Mouse (Mus musculus) cerebellum, adult 2 months (tissue): ENCODE data around the gene Megf11. TPM values are rescaled to one million over a fixed set of nuclear protein-coding genes. Genes with fewer than 3 reads are reported as not detected.

Source experiments
- DNase-seq, 2 experiments: peaks; one replicate each; pipeline ENCODE4 v3.0.0; 2021
- H3K27ac ChIP-seq: fragments of 200-500 bp; 2 replicates; pipeline ENCODE4 v1.5.1; 2012; ENCODE audit warnings: low read length, control low read depth, inconsistent platforms; ENCODE audit not compliant: insufficient read depth
- H3K27me3 ChIP-seq: fragments of 200-500 bp; 2 replicates; pipeline ENCODE4 v1.6.1; 2012; ENCODE audit warnings: inconsistent platforms, mild to moderate bottlenecking, low read length, moderate library complexity; ENCODE audit not compliant: control insufficient read depth, insufficient read depth
- H3K4me1 ChIP-seq: fragments of 200-500 bp; 2 replicates; pipeline ENCODE4 v1.6.1; 2011; ENCODE audit warnings: low read length; ENCODE audit not compliant: control insufficient read depth, insufficient read depth
- H3K4me3 ChIP-seq: fragments of 200-500 bp; replicated peaks from 2 replicates; pipeline ENCODE3; 2011; ENCODE audit warnings: mild to moderate bottlenecking, low read depth, low read length, control low read depth; ENCODE audit not compliant: insufficient read depth
- CTCF ChIP-seq: fragments of 200-500 bp; IDR thresholded peaks from 2 replicates; pipeline ENCODE4 v1.5.1; 2011; ENCODE audit warnings: low read depth, mild to moderate bottlenecking, control low read depth, low read length, moderate library complexity, borderline replicate concordance; ENCODE audit not compliant: insufficient read depth
- POLR2A ChIP-seq: fragments of 200-500 bp; IDR thresholded peaks from 2 replicates; pipeline ENCODE4 v1.6.1; 2011; ENCODE audit warnings: low read length, control low read depth, borderline replicate concordance; ENCODE audit not compliant: insufficient read depth
- WGBS: fragments of 180-500 bp; shearing (Covaris S2); methylation state at CpG from one replicate; pipeline ENCODE4 v1.1.7; 2018; 5-methylcytosine and 5-hydroxymethylcytosine counted together
- polyA plus RNA-seq: library from polyadenylated mRNA; depleted of rRNA; stranded (reverse); fragments of >200 nt; gene quantifications from 2 replicates; pipeline ENCODE4 v1.2.3, GENCODE M21; 2012

Megf11 gene
- polyA plus RNA-seq, 1 experiment, result 66.9 TPM

- H3K4me3 ChIP-seq, result no peak overlapping the region
- peaks cover 20% of the 10 kb centered on the region for H3K4me1 ChIP-seq
- H3K27ac ChIP-seq, result no peak overlapping the region
- TF ChIP-seq POLR2A (no peak), CTCF (no peak)
- WGBS, result 72% methylated on average over 2 of the region's 2 CpGs
- no peak for DNase-seq
- H3K27me3 ChIP-seq, result no peaks in the 10 kb centered on the region
Measured at GRCm38 (mm10) chr9:64652138-64652537, 266.7 kb downstream of the Megf11 start.

- H3K4me1 ChIP-seq, result peaks cover 20% of the 10 kb centered on the region
- no peak for DNase-seq
- TF ChIP-seq POLR2A, result no peak
- no peak for TF ChIP-seq CTCF
- 89% methylated on average over 10 of the region's 10 CpGs for WGBS
- no peaks in the 10 kb centered on the region for H3K27me3 ChIP-seq
- no peak overlapping the region for H3K4me3 ChIP-seq
- H3K27ac ChIP-seq, result no peak overlapping the region
Measured at GRCm38 (mm10) chr9:64652841-64653361, 267.5 kb downstream of the Megf11 start.

GRCm38 (mm10) chr9:64654723-64655122 is 269.3 kb downstream of the Megf11 start:
- TF ChIP-seq POLR2A (no peak), CTCF (no peak)
- Histone ChIP-seq H3K27ac (no peak overlapping the region), H3K4me3 (no peak overlapping the region), H3K4me1 (peaks cover 23% of the 10 kb centered on the region), H3K27me3 (no peaks in the 10 kb centered on the region)
- DNase-seq, result no peak
- WGBS, result 76% methylated on average over 10 of the region's 10 CpGs

- H3K27me3 ChIP-seq, result no peaks in the 10 kb centered on the region
- peaks cover 19% of the 10 kb centered on the region for H3K4me1 ChIP-seq
- 94% methylated on average over 5 of the region's 5 CpGs for WGBS
- no peak overlapping the region for H3K27ac ChIP-seq
- no peak for DNase-seq
- no peak overlapping the region for H3K4me3 ChIP-seq
- no peak for TF ChIP-seq POLR2A
- no peak for TF ChIP-seq CTCF
Measured at GRCm38 (mm10) chr9:64656613-64657012, 271.2 kb downstream of the Megf11 start.

- no peak overlapping the region for H3K27ac ChIP-seq
- WGBS, result 28% methylated on average over 7 of the region's 7 CpGs
- peak; percentile 53 to 76 for DNase-seq
- H3K4me3 ChIP-seq, result no peak overlapping the region
- no peaks in the 10 kb centered on the region for H3K27me3 ChIP-seq
- TF ChIP-seq POLR2A, result no peak
- TF ChIP-seq CTCF, result no peak
- H3K4me1 ChIP-seq, result peaks cover 11% of the 10 kb centered on the region
Measured at GRCm38 (mm10) chr9:64660222-64660621, 274.8 kb downstream of the Megf11 start.

- Histone ChIP-seq H3K4me3 (no peak overlapping the region), H3K4me1 (peaks cover 8% of the 10 kb centered on the region; the same call in 1 of the 2 replicates), H3K27ac (no peak overlapping the region), H3K27me3 (no peaks in the 10 kb centered on the region)
- 22% methylated on average over 1 of the region's 1 CpGs for WGBS
- DNase-seq, result no peak
- no peak for TF ChIP-seq CTCF
- TF ChIP-seq POLR2A, result no peak
Measured at GRCm38 (mm10) chr9:64664612-64665011, 279.2 kb downstream of the Megf11 start.

- TF ChIP-seq CTCF, result no peak
- no peak for TF ChIP-seq POLR2A
- WGBS, result 69% methylated on average over 4 of the region's 4 CpGs
- H3K4me1 ChIP-seq, result no peaks in the 10 kb centered on the region
- DNase-seq, result no peak
- H3K27ac ChIP-seq, result no peak overlapping the region
- no peaks in the 10 kb centered on the region for H3K27me3 ChIP-seq
- H3K4me3 ChIP-seq, result no peak overlapping the region
Measured at GRCm38 (mm10) chr9:64666549-64666948, 281.1 kb downstream of the Megf11 start.

GRCm38 (mm10) chr9:64667513-64667912 is 282.1 kb downstream of the Megf11 start:
- no peak overlapping the region for H3K4me3 ChIP-seq
- 61% methylated on average over 5 of the region's 5 CpGs for WGBS
- DNase-seq, result no peak
- H3K4me1 ChIP-seq, result no peaks in the 10 kb centered on the region
- H3K27me3 ChIP-seq, result no peaks in the 10 kb centered on the region
- TF ChIP-seq POLR2A (no peak), CTCF (no peak)
- H3K27ac ChIP-seq, result no peak overlapping the region
